Mouse (Mus musculus): ENCODE measurements around the gene Atp23. TPM values are rescaled to one million over a fixed set of nuclear protein-coding genes. Genes with fewer than 3 reads are reported as not detected.

Atp23 gene
- polyA plus RNA-seq, 1 experiment from 2014 or later, result 15.0 TPM

Other genes starting within 250 kb of the Atp23 start
- 40.1 and 45.4 TPM in 2 replicates for gene Ctdsp2, start 77.4 kb upstream of the Atp23 start, polyA plus RNA-seq (2016; fragmentation: Nextera tagmentation; extraction: Ambion mirVana)
- 3.1 and 3.4 TPM in 2 replicates for gene Avil, start 99.4 kb upstream of the Atp23 start, polyA plus RNA-seq (2016; fragmentation: Nextera tagmentation; extraction: Ambion mirVana)
- gene Tsfm, start 129.5 kb upstream of the Atp23 start, polyA plus RNA-seq (2016; fragmentation: Nextera tagmentation; extraction: Ambion mirVana), result 74.5 and 79.2 TPM in 2 replicates
- gene Mettl1, start 140.1 kb upstream of the Atp23 start, polyA plus RNA-seq (2016; fragmentation: Nextera tagmentation; extraction: Ambion mirVana), result 33.1 and 33.6 TPM in 2 replicates
- gene Eef1akmt3, start 140.2 kb upstream of the Atp23 start, polyA plus RNA-seq (2016; fragmentation: Nextera tagmentation; extraction: Ambion mirVana), result 0.20 and 0.24 TPM in 2 replicates
- 0.09 and 0.16 TPM in 2 replicates for gene Cyp27b1, start 146.9 kb upstream of the Atp23 start, polyA plus RNA-seq (2016; fragmentation: Nextera tagmentation; extraction: Ambion mirVana)
- gene March9, start 158.8 kb upstream of the Atp23 start, polyA plus RNA-seq (2016; fragmentation: Nextera tagmentation; extraction: Ambion mirVana), result 4.6 and 5.3 TPM in 2 replicates
- gene Cdk4, start 162.2 kb upstream of the Atp23 start, polyA plus RNA-seq (2016; fragmentation: Nextera tagmentation; extraction: Ambion mirVana), result 2,032 and 2,136 TPM in 2 replicates
- gene Tspan31, start 168.9 kb upstream of the Atp23 start, polyA plus RNA-seq (2016; fragmentation: Nextera tagmentation; extraction: Ambion mirVana), result 165 and 167 TPM in 2 replicates
- gene Agap2, start 173.9 kb upstream of the Atp23 start, polyA plus RNA-seq (2016; fragmentation: Nextera tagmentation; extraction: Ambion mirVana), result 1.3 TPM in 2 replicates
- 112 and 116 TPM in 2 replicates for gene Os9, start 219.8 kb upstream of the Atp23 start, polyA plus RNA-seq (2016; fragmentation: Nextera tagmentation; extraction: Ambion mirVana)